Mouse (Mus musculus) urinary bladder, postnatal 14 days (tissue): ENCODE results near the gene Sec11a.
A peak's percentile ranks its signal among the peaks of the same experiment; 100 is the strongest.
"Not testable (repeated sequence)": the region's sequence is repeated elsewhere in the genome, so short reads cannot be mapped to it uniquely, and the experiment has no call there.

Source experiments
- DNase-seq: peaks from one replicate; pipeline ENCODE4 v3.0.0; 2021; ENCODE audit warnings: low spot score

Gene Sec11a

DNA sequence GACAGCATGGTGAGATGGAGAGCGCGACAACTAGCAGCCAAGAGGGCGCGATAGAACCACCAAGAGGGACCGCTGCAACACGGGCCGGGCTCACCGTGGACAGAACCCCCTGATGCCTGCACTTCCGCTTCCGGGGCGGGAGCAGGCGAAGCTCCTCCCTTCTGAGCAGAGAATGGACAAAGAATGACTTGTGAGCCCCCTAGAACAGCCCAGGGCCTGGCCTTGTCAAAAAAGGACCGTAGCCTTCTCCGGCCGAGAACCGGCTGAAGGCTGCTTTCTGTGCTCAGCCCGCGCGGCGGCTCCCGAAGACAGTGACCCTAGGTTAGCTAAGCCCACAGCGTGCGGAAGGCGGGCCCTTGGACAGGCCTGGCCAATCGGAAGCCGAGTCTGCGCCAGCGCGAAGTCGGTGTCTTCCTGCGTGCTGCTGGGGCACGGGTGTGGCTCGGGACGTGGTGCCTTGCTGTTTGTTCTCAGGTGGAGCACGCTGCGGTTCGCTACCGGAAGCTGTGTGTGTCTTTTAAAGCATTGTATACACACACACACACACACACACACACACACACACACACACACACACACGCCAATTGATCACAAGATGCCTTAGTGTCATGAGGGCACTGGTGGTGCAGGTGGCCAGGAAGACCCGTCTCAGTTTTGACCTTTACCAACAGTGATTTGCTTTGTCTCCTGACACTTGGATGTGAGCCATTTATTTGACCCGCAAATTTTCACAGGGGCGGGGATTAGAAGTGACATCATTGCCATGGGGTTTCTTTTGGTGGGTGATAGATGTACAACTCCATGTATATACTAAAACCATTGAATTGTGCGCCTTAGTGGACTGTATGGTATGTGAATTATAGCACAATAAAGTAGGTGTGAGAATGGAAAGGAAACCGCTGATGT is at the start of gene Sec11a:
Gene Sec11a (minus strand): TSS at position 336 of the 906 bp plus-strand sequence.
- peak; percentile 95 for DNase-seq

DNA sequence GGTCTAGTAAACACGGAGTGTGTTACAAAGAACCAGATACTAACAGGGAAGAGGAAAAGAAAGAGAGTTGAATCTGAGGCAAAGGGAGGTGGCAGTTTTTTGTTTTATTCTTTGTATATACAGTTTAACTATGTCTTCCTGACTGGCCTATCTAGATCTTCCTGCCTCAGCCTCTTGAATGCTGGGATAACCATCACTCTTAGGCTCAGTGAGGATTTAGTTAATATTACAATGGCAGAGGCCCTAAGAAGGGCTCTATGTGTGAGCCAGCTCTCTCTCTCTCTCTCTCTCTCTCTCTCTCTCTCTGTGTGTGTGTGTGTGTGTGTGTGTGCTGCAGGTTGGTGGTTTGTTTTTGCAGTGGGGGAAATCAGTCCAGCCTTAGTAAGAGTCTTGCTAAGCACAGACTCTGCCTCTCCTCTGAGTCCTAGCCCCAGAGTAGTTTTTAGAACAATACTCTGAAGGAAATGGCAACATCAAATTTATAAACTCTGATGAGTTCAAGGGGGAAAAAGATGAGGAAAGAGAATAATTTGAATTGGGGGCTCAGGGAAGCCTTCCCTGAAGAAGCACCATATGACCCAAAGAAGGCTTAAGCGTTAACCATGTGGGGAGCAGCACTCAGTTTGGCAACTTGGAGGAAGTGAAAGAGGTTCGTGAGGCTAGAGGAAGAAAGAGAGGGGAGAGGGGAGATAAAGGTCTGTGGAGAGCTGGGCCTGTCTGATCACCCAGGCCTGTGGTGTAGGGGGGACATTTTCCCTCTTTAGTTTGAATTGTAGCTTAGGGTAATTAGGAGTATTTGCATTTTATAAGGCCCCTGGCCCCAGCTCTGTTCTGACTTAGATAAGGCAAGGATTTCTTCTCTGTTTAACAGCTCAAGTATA is 47.9 kb upstream of the Sec11a start:
- DNase-seq = no peak

DNA sequence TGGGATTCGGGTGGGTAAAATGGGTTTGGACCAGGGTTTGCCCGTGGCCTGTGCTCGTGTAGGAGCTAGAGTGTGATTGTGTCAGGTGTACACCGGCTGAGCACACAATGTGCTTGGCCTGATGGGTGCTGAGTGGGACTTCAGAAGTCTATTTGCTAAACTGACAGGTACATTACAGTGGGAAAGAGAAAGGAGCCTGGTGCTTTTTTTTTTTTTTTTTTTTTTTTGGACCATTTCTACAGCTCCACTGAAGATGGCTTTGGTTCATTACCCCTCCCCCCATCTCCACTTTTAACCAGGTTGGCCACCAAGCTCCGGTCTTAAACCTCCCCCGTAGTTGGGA is 47.1 kb upstream of the Sec11a start:
- DNase-seq = no peak

DNA sequence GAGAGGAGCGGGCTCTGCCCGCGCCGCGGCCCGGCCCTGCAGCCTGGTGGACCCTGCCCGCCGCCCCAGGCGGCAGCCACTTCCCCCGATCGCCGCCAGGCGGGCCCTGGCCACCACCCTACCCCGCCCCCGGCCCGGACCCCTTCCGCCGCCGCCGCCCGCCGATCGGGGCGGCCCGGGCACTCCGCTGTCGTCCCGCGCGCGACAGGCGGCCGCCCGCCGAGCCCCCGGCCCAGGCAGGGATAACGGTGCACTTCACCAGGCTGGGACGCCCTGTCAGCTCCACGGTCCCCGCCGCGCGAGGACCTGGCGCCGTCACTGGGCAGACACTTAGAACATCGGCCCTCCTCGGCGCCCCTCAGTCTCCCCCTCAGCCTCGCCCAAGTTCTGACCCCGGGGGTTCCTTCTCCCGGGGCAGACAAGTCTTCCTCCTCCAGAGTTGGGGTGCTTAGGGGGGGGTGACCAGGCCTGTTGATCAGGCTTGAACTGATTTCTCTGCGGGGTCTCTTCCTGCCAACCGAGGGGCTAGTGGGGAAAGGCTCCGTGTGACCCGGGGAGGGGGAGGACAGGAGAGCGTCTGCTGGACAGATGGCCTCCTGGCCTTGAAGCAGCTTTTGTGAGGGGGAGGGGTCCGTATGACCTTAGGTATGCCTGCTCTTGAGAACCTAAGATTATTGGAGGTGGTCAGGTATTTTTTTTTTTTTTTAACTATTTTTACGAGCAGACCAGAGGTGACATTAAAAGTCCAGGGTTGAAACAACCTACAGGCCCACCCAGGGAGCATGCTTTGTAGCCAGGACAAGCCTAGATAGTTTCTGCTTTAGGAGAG is 46.5 kb upstream of the Sec11a start:
- DNase-seq = no peak

GRCm38 (mm10) chr7:80992980-80993833 is 45.6 kb upstream of the Sec11a start, which contains the start of gene Zfp592:
TSS of gene Zfp592 (plus strand) at chr7:80993681.
- peak; percentile 87 for DNase-seq

DNA sequence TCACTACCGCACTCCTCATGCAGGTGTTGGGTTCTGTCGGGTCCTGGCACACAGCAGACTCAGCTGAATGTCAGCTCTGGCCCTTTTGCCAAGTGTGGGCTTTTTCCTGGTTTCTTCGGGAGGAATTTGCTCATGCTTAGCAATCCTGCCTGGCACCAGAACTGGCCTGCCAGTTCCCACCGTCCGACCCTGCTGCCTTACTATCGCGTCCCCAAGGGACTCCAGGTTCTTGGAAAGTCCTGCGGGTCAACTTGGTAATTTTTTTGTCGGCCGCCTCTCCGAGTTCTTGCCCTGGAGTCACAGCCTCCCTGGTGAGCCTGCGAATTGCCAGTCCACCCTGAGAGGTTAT is 45.0 kb upstream of the Sec11a start:
- peak; percentile 24 for DNase-seq

DNA sequence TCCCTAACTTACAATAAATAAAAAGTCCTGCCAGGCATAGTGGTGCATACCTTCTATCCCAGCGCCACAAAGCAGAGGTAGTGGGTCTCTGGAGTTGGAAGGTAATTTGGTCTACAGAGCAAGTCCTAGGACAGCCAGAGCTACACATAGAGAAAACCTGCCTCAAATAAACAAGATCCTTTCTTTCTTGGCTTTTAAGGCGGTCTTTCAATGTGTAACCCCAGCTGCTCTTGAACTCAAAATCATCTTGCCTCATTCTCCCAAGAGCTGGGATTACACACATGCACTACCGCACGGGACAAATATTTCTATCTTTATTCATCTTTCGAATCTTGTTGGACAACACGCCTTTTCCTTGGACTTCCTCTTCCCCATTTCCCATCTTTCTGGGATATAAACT is 44.5 kb upstream of the Sec11a start:
- DNase-seq = no peak

DNA sequence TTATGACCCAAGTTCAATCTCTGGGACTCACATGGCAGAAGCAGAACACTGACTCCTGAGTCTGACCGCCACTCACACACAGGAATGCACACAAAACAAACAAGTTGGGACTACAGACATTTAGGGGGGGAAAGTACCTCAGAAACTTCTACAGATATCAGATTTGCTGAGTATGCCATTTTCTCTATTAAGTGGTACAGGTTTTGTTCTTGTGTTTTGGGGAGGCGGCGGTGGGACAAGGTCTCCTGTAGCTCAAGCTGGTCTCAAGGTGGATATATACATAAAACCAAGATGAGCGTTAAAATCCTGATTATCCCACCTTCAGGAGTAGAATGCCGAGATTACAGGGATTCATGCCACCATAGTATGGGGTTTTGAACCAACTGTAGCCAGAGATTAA is 44.0 kb upstream of the Sec11a start:
- no peak for DNase-seq

DNA sequence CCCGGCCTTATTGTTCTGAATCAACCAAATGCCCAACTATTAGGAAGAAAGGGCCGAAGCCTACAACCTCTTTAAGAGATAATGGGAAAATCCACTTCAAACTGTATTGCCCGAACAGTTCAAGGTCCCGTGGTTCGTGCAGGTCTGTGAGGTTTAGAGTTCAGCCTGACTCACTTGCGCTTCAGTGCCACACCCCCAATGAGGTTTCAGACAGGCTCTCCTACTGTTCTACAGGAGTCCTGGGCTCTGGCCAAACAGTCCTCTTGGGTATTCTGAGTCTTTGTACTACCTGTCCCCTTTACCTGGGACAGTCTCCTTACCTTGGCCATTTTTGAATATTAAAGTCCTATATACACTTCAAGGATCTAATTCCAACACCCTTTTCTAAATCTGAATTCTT is 42.7 kb upstream of the Sec11a start:
- DNase-seq = no peak

GRCm38 (mm10) chr7:80987805-80988625 is 40.4 kb upstream of the Sec11a start:
- DNase-seq = no peak

DNA sequence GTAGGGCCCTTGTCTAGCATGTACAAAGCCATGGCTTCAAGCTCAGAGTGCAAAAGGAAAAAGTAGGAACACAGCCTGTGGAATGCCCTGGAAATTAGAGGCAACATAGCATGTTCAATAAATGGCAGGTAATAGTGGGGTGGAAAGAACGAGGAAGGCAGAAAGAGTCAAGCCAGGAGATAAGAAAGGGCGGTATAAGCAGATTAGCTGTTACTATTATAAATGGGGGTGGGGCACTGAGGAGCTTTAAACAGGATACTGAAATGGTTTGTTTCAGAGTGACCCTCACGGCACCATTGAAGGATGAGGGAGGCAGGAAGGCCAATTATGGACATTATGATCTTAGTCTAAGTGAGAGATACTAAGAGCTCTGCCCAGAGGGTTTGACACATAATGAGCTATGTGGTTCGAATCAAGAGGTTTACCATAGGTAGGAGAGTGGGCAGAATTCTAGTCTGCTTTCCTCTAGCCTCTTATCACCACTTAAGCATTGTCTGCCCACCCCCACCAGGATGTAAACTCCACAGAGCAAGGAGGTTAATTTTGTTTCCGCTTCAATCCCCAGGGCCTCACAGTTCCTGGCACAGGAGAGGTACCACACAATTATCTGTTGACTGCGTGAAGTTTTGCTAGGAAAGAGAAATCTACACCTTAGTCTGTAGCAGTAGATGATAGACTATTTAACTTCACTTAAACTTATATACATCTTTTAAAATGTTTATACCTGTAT is 39.0 kb upstream of the Sec11a start:
- DNase-seq = no peak

DNA sequence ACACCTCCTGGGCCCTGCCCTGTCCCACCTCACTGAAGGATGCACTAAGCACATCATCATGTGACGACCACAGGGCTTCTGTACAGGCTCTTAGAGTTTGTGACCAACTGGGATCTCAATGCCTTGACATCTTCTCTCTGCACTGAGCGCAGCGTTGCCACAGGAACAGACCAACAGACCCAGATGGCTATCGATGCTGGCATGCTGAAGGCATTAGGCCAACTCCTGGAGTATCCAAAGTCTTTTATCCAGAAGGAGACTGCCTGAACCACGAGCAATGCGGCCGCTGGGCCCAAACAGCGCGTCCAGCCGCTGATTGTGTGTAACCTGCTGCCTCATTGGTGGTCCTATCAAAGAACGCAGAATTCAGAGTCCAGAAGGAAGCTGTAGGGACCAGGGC is 33.0 kb upstream of the Sec11a start:
- DNase-seq = no peak

- DNase-seq = not testable (repeated sequence)
These were observed 26.0 kb upstream of the Sec11a start for GRCm38 (mm10) chr7:80973638-80974015.

GRCm38 (mm10) chr7:80972920-80973637 is 25.5 kb upstream of the Sec11a start:
- not testable (repeated sequence) for DNase-seq

GRCm38 (mm10) chr7:80972082-80972481 is 24.5 kb upstream of the Sec11a start:
- DNase-seq = no peak

DNA sequence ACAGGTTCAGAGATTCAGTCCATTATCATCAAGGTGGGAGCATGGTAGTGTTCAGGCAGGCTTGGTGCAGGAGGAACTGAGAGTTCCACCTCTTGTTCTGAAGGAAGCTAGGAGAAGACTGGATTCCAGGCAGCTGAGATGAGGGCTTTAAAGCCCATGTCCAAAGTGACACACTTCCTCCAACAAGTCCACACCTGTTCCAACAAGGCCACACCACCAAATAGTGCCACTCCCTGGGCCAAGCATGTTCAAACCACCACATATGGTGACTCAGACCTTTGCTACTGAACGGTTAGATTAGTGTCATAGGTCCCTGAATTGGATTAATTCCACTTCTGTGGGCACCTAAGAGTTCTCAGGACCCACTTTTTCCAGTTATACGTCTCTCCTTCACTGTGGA is 23.8 kb upstream of the Sec11a start:
- DNase-seq = no peak

DNA sequence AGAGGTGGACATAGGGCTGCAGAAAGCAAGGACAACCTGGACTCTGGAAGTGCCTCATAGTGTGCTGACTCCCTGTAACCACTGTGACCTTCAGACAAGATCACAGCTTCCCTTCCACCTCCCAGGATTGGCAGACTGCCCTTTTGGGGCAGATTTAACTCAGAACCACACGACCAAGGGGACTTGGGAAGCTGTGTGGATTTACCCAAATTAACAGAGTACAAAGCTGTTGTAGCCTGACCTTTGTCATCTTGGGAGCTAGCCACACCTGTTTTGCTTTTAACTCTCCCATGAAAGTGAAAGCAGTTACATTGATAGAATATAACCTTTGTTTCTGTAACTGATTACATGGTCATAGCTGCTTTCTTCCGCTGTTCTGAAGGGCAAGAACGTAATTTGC is 23.3 kb upstream of the Sec11a start:
- no peak for DNase-seq

- no peak for DNase-seq
These were observed 15.2 kb upstream of the Sec11a start for GRCm38 (mm10) chr7:80962799-80963198.

DNA sequence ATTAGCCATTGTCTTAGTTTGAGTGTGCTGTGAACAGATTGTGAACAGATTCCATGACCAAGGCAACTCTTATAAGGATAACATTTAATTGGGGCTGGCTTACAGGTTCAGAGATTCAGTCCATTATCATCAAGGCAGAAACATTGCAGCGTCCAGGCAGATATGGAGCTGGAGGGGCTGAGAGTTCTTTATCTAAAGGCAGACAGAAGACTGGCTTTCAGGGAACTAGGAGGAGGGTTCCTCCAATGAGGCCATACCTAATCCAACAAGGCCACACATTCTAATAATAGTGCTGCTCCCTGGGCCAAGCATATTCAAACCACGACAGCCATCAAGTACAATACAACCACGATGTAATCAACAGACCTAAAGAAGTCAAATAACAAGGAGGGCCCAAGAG is 11.4 kb upstream of the Sec11a start:
- DNase-seq = no peak
